ENCODE assay signal across 7 mouse cellular contexts in the genomic region with DNA sequence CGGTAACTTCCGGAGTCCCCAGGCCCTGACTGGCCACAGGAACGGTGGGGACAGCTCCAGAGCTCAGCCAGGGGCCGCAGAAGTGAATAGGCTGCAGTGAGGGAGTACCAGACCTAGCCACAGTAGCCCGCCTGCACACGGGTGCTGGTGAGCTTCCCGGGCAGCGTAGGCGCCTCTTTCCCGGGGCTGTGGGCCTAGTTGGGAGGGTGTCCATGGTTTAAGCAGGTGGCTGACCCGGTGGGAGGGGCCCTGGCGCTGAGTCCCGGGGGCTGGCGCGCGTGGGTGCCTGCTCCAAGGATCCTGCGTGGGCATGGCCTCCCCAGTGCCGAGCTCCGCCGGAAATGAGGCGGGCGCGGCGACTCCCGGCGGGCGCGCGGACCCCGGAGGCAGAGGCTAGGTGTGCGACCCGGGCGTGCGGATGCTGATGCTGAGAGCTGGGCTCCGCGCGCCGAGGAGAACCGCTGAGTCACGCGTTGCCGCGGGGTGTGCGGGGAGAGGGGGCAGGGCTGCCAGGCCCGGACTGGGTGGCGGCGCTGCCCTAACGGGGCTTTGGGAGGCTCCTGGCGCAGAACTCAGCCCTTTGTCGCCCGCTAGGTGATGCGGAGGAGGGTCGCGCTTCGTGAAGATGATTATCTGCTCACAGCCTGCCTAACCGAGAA. TPM values are rescaled to one million over a fixed set of nuclear protein-coding genes. Genes with fewer than 3 reads are reported as not detected.
A peak's percentile ranks its signal among the peaks of the same experiment; 100 is the strongest.
DNase-seq lines count a peak whose midpoint lies in the region; ATAC-seq and TF ChIP-seq lines count a peak whose summit lies in the region.

No protein-coding gene starts in this region.

- H3K9me3 ChIP-seq in hindbrain, embryonic 13.5 days, result 0 out of 2 replicates have a peak, but pooled peaks cover 4% of the 10 kb centered on the region
- H3K9me3 ChIP-seq in limb, embryonic 14.5 days (ENCODE audit: control insufficient read depth, low read length), result no peaks in the 10 kb centered on the region

- H3K4me3 ChIP-seq in hindbrain, embryonic 13.5 days, result peak overlapping the region; percentile 64
- peak overlapping the region; percentile 29 for H3K4me3 ChIP-seq in limb, embryonic 14.5 days (replicated peaks; ENCODE audit: low read length)
- H3K4me3 ChIP-seq in small intestine, adult 2 months (ENCODE audit: low read depth, low read length), result peak overlapping the region; percentile 12; the same call in 1 of the 2 replicates

- no peak for TF ChIP-seq POLR2A in limb, embryonic 14.5 days (IDR thresholded peaks at IDR 0.05; ENCODE audit: borderline replicate concordance, extremely low read depth, insufficient read depth, insufficient read length)
- TF ChIP-seq POLR2A in small intestine, adult 2 months (IDR thresholded peaks at IDR 0.05; ENCODE audit: low read depth, low read length), result no peak

- H3K27me3 ChIP-seq in hindbrain, embryonic 13.5 days, result peaks cover 100% of the 10 kb centered on the region
- peaks cover 70% of the 10 kb centered on the region for H3K27me3 ChIP-seq in limb, embryonic 14.5 days (ENCODE audit: control insufficient read depth, insufficient read depth, low read length)
- H3K27me3 ChIP-seq in small intestine, adult 2 months (ENCODE audit: control insufficient read depth, insufficient read depth, low read length), result peaks cover 34% of the 10 kb centered on the region

- H3K27ac ChIP-seq in hindbrain, embryonic 13.5 days, result peak overlapping the region; percentile 84
- no peak overlapping the region for H3K27ac ChIP-seq in limb, embryonic 14.5 days (replicated peaks; ENCODE audit: low read depth, low read length)
- H3K27ac ChIP-seq in small intestine, adult 2 months (ENCODE audit: insufficient read depth, low read depth, low read length), result no peak overlapping the region

- peak overlapping the region; percentile 87 for H3K4me2 ChIP-seq in hindbrain, embryonic 13.5 days
- peak overlapping the region; percentile 67 for H3K4me2 ChIP-seq in limb, embryonic 14.5 days (replicated peaks; ENCODE audit: low read depth, low read length, severe bottlenecking)

- peak overlapping the region; percentile 83 for H3K9ac ChIP-seq in hindbrain, embryonic 13.5 days
- H3K9ac ChIP-seq in limb, embryonic 14.5 days (ENCODE audit: low read depth, low read length, severe bottlenecking), result no peak overlapping the region

- no peaks in the 10 kb centered on the region for H3K36me3 ChIP-seq in hindbrain, embryonic 13.5 days
- no peaks in the 10 kb centered on the region for H3K36me3 ChIP-seq in limb, embryonic 14.5 days (ENCODE audit: control insufficient read depth, insufficient read depth, low read length)
- no peaks in the 10 kb centered on the region for H3K36me3 ChIP-seq in small intestine, adult 2 months (ENCODE audit: control insufficient read depth, insufficient read depth, low read length)

- no peak for TF ChIP-seq CTCF in small intestine, adult 2 months (IDR thresholded peaks at IDR 0.05; ENCODE audit: extremely low read depth, insufficient read length, insufficient replicate concordance, low read depth, low read length)

- ATAC-seq in hindbrain, embryonic 13.5 days (ENCODE audit: low FRiP score), result peak; percentile 75
- no peak for ATAC-seq in limb, embryonic 14.5 days (ENCODE audit: low FRiP score, low read depth)

- peak; percentile 18 for DNase-seq in ovary, postnatal 36 days (ENCODE audit: low spot score)
- DNase-seq in ovary, postnatal 10 days (ENCODE audit: low spot score), result no peak
- DNase-seq in cerebellum, postnatal 10 days, result peak; percentile 79 to 82
- DNase-seq in limb, embryonic 14.5 days (ENCODE audit: low spot score), result no peak
- no peak for DNase-seq in gastrocnemius, postnatal 25 days

- peaks cover 34% of the 10 kb centered on the region for H3K4me1 ChIP-seq in hindbrain, embryonic 13.5 days (replicated peaks)
- H3K4me1 ChIP-seq in limb, embryonic 14.5 days (ENCODE audit: control insufficient read depth, insufficient read depth, low read length), result peaks cover 3% of the 10 kb centered on the region; the same call in 1 of the 2 replicates
- H3K4me1 ChIP-seq in small intestine, adult 2 months (ENCODE audit: control insufficient read depth, insufficient read depth, insufficient read length, low read length), result no peaks in the 10 kb centered on the region

- under 1% methylated on average over 56 of the region's 56 CpGs for WGBS in hindbrain, embryonic 13.5 days
- under 1% methylated on average over 55 of the region's 56 CpGs for WGBS in limb, embryonic 14.5 days
- WGBS in small intestine, adult 2 months, result 1% methylated on average over 56 of the region's 56 CpGs

RNA-seq across cellular contexts. Expression of gene Ppp2r2c, which starts 1.4 kb away (rescaled TPM):
- 24.6 and 26.7 TPM in 2 replicates for polyA plus RNA-seq in hindbrain, embryonic 13.5 days (2015; fragmentation: Nextera tagmentation; extraction: Ambion mirVana)
- polyA plus RNA-seq in limb, embryonic 14.5 days (2012; rRNA removed), result 0.54 and 0.63 TPM in 2 replicates
- 0.11 and 0.26 TPM in 2 replicates for polyA plus RNA-seq in limb, embryonic 14.5 days (2014; fragmentation: Nextera tagmentation; extraction: Ambion mirVana)
- polyA plus RNA-seq in small intestine, adult 2 months (2012; rRNA removed), result 0.62 and 0.89 TPM in 2 replicates
- under 1 TPM; 0.41 to 0.70 TPM for total RNA-seq in gastrocnemius, postnatal 25 days (2021)

RNA-seq across cellular contexts. Expression of gene Man2b2, which starts 39.3 kb away (rescaled TPM):
- 12.1 and 12.3 TPM in 2 replicates for polyA plus RNA-seq in hindbrain, embryonic 13.5 days (2015; fragmentation: Nextera tagmentation; extraction: Ambion mirVana)
- polyA plus RNA-seq in limb, embryonic 14.5 days (2012; rRNA removed), result 24.2 and 32.4 TPM in 2 replicates
- polyA plus RNA-seq in limb, embryonic 14.5 days (2014; fragmentation: Nextera tagmentation; extraction: Ambion mirVana), result 16.5 and 17.5 TPM in 2 replicates
- 57.4 and 104 TPM in 2 replicates for polyA plus RNA-seq in small intestine, adult 2 months (2012; rRNA removed)
- total RNA-seq in gastrocnemius, postnatal 25 days (2021), result 1 to 10 TPM; 3.5 to 5.2 TPM

Comparison
In these comparisons a context has a peak if more than half of its experiments do, and no peak if none do; other contexts are left out.
1. DNase-seq: peak in ovary, postnatal 36 days (single experiment) and cerebellum, postnatal 10 days (2 of 2); none in ovary, postnatal 10 days (single experiment), limb, embryonic 14.5 days (single experiment) and gastrocnemius, postnatal 25 days (single experiment).
2. H3K4me3 ChIP-seq: peak in every context shown above with its lines; median percentile 64 in hindbrain, embryonic 13.5 days; 29 in limb, embryonic 14.5 days; 12 in small intestine, adult 2 months.
3. RNA of gene Ppp2r2c, which starts 1.4 kb away (polyA plus RNA-seq): 24.6 to 26.7 TPM in hindbrain, embryonic 13.5 days; 0.62 to 0.89 TPM in small intestine, adult 2 months and 0.11 to 0.63 TPM in limb, embryonic 14.5 days; every median in the first group is over 10 times any median in the second.